Mouse (Mus musculus): Measurements from ENCODE around the gene Unc5cl. TPM values are rescaled to one million over a fixed set of nuclear protein-coding genes. Genes with fewer than 3 reads are reported as not detected.

Unc5cl gene
- polyA plus RNA-seq, 1 experiment from 2014 or later, result 0.69 TPM

GRCm38 (mm10) chr17:48569656-48570055 is 115.0 kb downstream of the Unc5cl start:
- 87% methylated on average over 4 of the region's 4 CpGs for WGBS
- H3K9ac ChIP-seq (replicated peaks; ENCODE audit: low read depth), result no peak overlapping the region

GRCm38 (mm10) chr17:48581153-48581552 is 126.5 kb downstream of the Unc5cl start:
- WGBS, result 69% methylated on average over 5 of the region's 5 CpGs
- no peak for ATAC-seq

More at GRCm38 (mm10) chr17:48569656-48570055, 115.0 kb downstream of the Unc5cl start:
- Histone ChIP-seq H3K36me3 (ENCODE audit: insufficient read depth, low read length) (no peaks in the 10 kb centered on the region), H3K9me3 (ENCODE audit: low read length) (no peaks in the 10 kb centered on the region), H3K4me1 (ENCODE audit: insufficient read depth, low read depth, low read length) (no peaks in the 10 kb centered on the region), H3K27ac (ENCODE audit: low read length) (no peak overlapping the region), H3K4me3 (ENCODE audit: low read depth, low read length) (no peak overlapping the region), H3K4me2 (replicated peaks; ENCODE audit: low read depth, low read length) (no peak overlapping the region), H3K27me3 (replicated peaks; ENCODE audit: insufficient read depth, low read length) (no peaks in the 10 kb centered on the region)
- ATAC-seq (no peak), DNase-seq (ENCODE audit: low spot score) (no peak)
- TF ChIP-seq EP300 (IDR thresholded peaks at IDR 0.05), result no peak
- no peak for TF ChIP-seq CTCF (IDR thresholded peaks at IDR 0.05)

GRCm38 (mm10) chr17:48582486-48582990 is 127.8 kb downstream of the Unc5cl start:
- Histone ChIP-seq H3K4me3 (ENCODE audit: low read depth, low read length) (no peak overlapping the region), H3K36me3 (ENCODE audit: insufficient read depth, low read length) (no peaks in the 10 kb centered on the region), H3K9ac (replicated peaks; ENCODE audit: low read depth) (no peak overlapping the region), H3K9me3 (ENCODE audit: low read length) (no peaks in the 10 kb centered on the region), H3K4me2 (replicated peaks; ENCODE audit: low read depth, low read length) (no peak overlapping the region; the same call in 1 of the 2 replicates), H3K4me1 (ENCODE audit: insufficient read depth, low read depth, low read length) (no peaks in the 10 kb centered on the region), H3K27ac (ENCODE audit: low read length) (no peak overlapping the region), H3K27me3 (replicated peaks; ENCODE audit: insufficient read depth, low read length) (no peaks in the 10 kb centered on the region)
- WGBS, result 29% methylated on average over 14 of the region's 14 CpGs
- no peak for TF ChIP-seq CTCF (IDR thresholded peaks at IDR 0.05)
- TF ChIP-seq EP300 (IDR thresholded peaks at IDR 0.05), result no peak
- ATAC-seq (no peak), DNase-seq (ENCODE audit: low spot score) (no peak)

More at GRCm38 (mm10) chr17:48581153-48581552, 126.5 kb downstream of the Unc5cl start:
- Histone ChIP-seq H3K4me1 (ENCODE audit: insufficient read depth, low read depth, low read length) (no peaks in the 10 kb centered on the region), H3K27ac (ENCODE audit: low read length) (no peak overlapping the region), H3K4me3 (ENCODE audit: low read depth, low read length) (no peak overlapping the region), H3K9ac (replicated peaks; ENCODE audit: low read depth) (no peak overlapping the region), H3K4me2 (replicated peaks; ENCODE audit: low read depth, low read length) (no peak overlapping the region), H3K27me3 (replicated peaks; ENCODE audit: insufficient read depth, low read length) (no peaks in the 10 kb centered on the region), H3K9me3 (ENCODE audit: low read length) (no peaks in the 10 kb centered on the region), H3K36me3 (ENCODE audit: insufficient read depth, low read length) (no peaks in the 10 kb centered on the region)
- no peak for DNase-seq (ENCODE audit: low spot score)
- no peak for TF ChIP-seq CTCF (IDR thresholded peaks at IDR 0.05)
- TF ChIP-seq EP300 (IDR thresholded peaks at IDR 0.05), result no peak

GRCm38 (mm10) chr17:48583401-48583800 is 128.7 kb downstream of the Unc5cl start:
- WGBS, result 77% methylated on average over 11 of the region's 11 CpGs

GRCm38 (mm10) chr17:48585902-48586359 is 131.2 kb downstream of the Unc5cl start:
- 1% methylated on average over 14 of the region's 14 CpGs for WGBS
- ATAC-seq (peak; percentile 61), DNase-seq (ENCODE audit: low spot score) (peak; percentile 44)
- TF ChIP-seq EP300 (IDR thresholded peaks at IDR 0.05) (no peak), CTCF (IDR thresholded peaks at IDR 0.05) (no peak)
- Histone ChIP-seq H3K4me2 (replicated peaks; ENCODE audit: low read depth, low read length) (peak overlapping the region; percentile 58), H3K36me3 (ENCODE audit: insufficient read depth, low read length) (no peaks in the 10 kb centered on the region), H3K27me3 (replicated peaks; ENCODE audit: insufficient read depth, low read length) (no peaks in the 10 kb centered on the region), H3K9me3 (ENCODE audit: low read length) (no peaks in the 10 kb centered on the region), H3K4me3 (ENCODE audit: low read depth, low read length) (peak overlapping the region; percentile 29; the same call in 1 of the 2 replicates), H3K9ac (replicated peaks; ENCODE audit: low read depth) (no peak overlapping the region), H3K4me1 (ENCODE audit: insufficient read depth, low read depth, low read length) (no peaks in the 10 kb centered on the region), H3K27ac (ENCODE audit: low read length) (no peak overlapping the region)

More at GRCm38 (mm10) chr17:48583401-48583800, 128.7 kb downstream of the Unc5cl start:
- TF ChIP-seq CTCF (IDR thresholded peaks at IDR 0.05) (no peak), EP300 (IDR thresholded peaks at IDR 0.05) (no peak)
- no peaks in the 10 kb centered on the region for H3K4me1 ChIP-seq (ENCODE audit: insufficient read depth, low read depth, low read length)
- H3K4me2 ChIP-seq (replicated peaks; ENCODE audit: low read depth, low read length), result no peak overlapping the region
- no peaks in the 10 kb centered on the region for H3K27me3 ChIP-seq (replicated peaks; ENCODE audit: insufficient read depth, low read length)
- no peaks in the 10 kb centered on the region for H3K36me3 ChIP-seq (ENCODE audit: insufficient read depth, low read length)
- H3K9ac ChIP-seq (replicated peaks; ENCODE audit: low read depth), result no peak overlapping the region
- no peak overlapping the region for H3K4me3 ChIP-seq (ENCODE audit: low read depth, low read length)
- H3K27ac ChIP-seq (ENCODE audit: low read length), result no peak overlapping the region
- DNase-seq (ENCODE audit: low spot score) (no peak), ATAC-seq (no peak)
- no peaks in the 10 kb centered on the region for H3K9me3 ChIP-seq (ENCODE audit: low read length)

GRCm38 (mm10) chr17:48588674-48589073 is 134.0 kb downstream of the Unc5cl start:
- Histone ChIP-seq H3K36me3 (ENCODE audit: insufficient read depth, low read length) (no peaks in the 10 kb centered on the region), H3K9me3 (ENCODE audit: low read length) (no peaks in the 10 kb centered on the region), H3K9ac (replicated peaks; ENCODE audit: low read depth) (no peak overlapping the region), H3K27me3 (replicated peaks; ENCODE audit: insufficient read depth, low read length) (no peaks in the 10 kb centered on the region), H3K4me3 (ENCODE audit: low read depth, low read length) (no peak overlapping the region), H3K27ac (ENCODE audit: low read length) (no peak overlapping the region), H3K4me1 (ENCODE audit: insufficient read depth, low read depth, low read length) (no peaks in the 10 kb centered on the region), H3K4me2 (replicated peaks; ENCODE audit: low read depth, low read length) (no peak overlapping the region)
- TF ChIP-seq EP300 (IDR thresholded peaks at IDR 0.05), result no peak
- peak; percentile 45 for TF ChIP-seq CTCF (IDR thresholded peaks at IDR 0.05)
- ATAC-seq, result no peak
- WGBS, result 33% methylated on average over 3 of the region's 3 CpGs
- DNase-seq (ENCODE audit: low spot score), result no peak

Other genes starting within 250 kb of the Unc5cl start
- gene Trem1, start 222.1 kb upstream of the Unc5cl start, polyA plus RNA-seq (2015; fragmentation: Nextera tagmentation; extraction: Ambion mirVana), result 1.4 and 1.7 TPM in 2 replicates
- gene Trem3, start 207.1 kb upstream of the Unc5cl start, polyA plus RNA-seq (2015; fragmentation: Nextera tagmentation; extraction: Ambion mirVana), result 1.7 and 2.0 TPM in 2 replicates
- gene Treml4, start 190.6 kb upstream of the Unc5cl start, polyA plus RNA-seq (2015; fragmentation: Nextera tagmentation; extraction: Ambion mirVana), result 2.2 and 2.8 TPM in 2 replicates
- 0.40 and 0.54 TPM in 2 replicates for gene Treml2, start 155.4 kb upstream of the Unc5cl start, polyA plus RNA-seq (2015; fragmentation: Nextera tagmentation; extraction: Ambion mirVana)
- gene B430306N03Rik, start 138.8 kb upstream of the Unc5cl start, polyA plus RNA-seq (2015; fragmentation: Nextera tagmentation; extraction: Ambion mirVana), result 0.58 and 0.92 TPM in 2 replicates
- 5.1 and 6.8 TPM in 2 replicates for gene Trem2, start 108.5 kb upstream of the Unc5cl start, polyA plus RNA-seq (2015; fragmentation: Nextera tagmentation; extraction: Ambion mirVana)
- 4.3 and 5.0 TPM in 2 replicates for gene Treml1, start 95.0 kb upstream of the Unc5cl start, polyA plus RNA-seq (2015; fragmentation: Nextera tagmentation; extraction: Ambion mirVana)
- gene Nfya, start 45.0 kb upstream of the Unc5cl start, polyA plus RNA-seq (2015; fragmentation: Nextera tagmentation; extraction: Ambion mirVana), result 5.6 and 8.5 TPM in 2 replicates
- 43.9 and 45.8 TPM in 2 replicates for gene Oard1, start 44.9 kb upstream of the Unc5cl start, polyA plus RNA-seq (2015; fragmentation: Nextera tagmentation; extraction: Ambion mirVana)
- gene Apobec2, start 22.0 kb upstream of the Unc5cl start, polyA plus RNA-seq (2015; fragmentation: Nextera tagmentation; extraction: Ambion mirVana), result 5.6 and 6.5 TPM in 2 replicates
- gene Tspo2, start 3.4 kb upstream of the Unc5cl start, polyA plus RNA-seq (2015; fragmentation: Nextera tagmentation; extraction: Ambion mirVana), result 2.0 and 3.1 TPM in 2 replicates

Measured in lung, postnatal 0 days (tissue).